Mouse (Mus musculus): ENCODE measurements around the gene Abhd6. TPM values are rescaled to one million over a fixed set of nuclear protein-coding genes. Genes with fewer than 3 reads are reported as not detected.

Gene Abhd6
- polyA plus RNA-seq, 1 experiment from 2014 or later = 15.6 TPM

GRCm38 (mm10) chr14:8016276-8016675, 13.6 kb downstream of the Abhd6 start:
- no peaks in the 10 kb centered on the region for H3K36me3 ChIP-seq (ENCODE audit: control insufficient read depth, insufficient read depth, low read length)
- H3K27ac ChIP-seq (ENCODE audit: low read depth, low read length) = no peak overlapping the region
- no peak for ATAC-seq (ENCODE audit: low FRiP score)
- H3K4me3 ChIP-seq (ENCODE audit: low read depth, low read length) = no peak overlapping the region
- no peak overlapping the region for H3K9ac ChIP-seq (ENCODE audit: low read length)
- no peaks in the 10 kb centered on the region for H3K27me3 ChIP-seq (ENCODE audit: control insufficient read depth, insufficient read depth, low read length)
- no peaks in the 10 kb centered on the region for H3K9me3 ChIP-seq (ENCODE audit: control insufficient read depth, low read length)
- no peaks in the 10 kb centered on the region for H3K4me1 ChIP-seq (ENCODE audit: control insufficient read depth, insufficient read depth, low read length)
- WGBS = 91% methylated on average over 6 of the region's 6 CpGs
- no peak overlapping the region for H3K4me2 ChIP-seq
- DNase-seq (ENCODE audit: low spot score, missing footprints) = no peak

- DNase-seq (ENCODE audit: low spot score, missing footprints) (no peak), ATAC-seq (ENCODE audit: low FRiP score) (no peak)
- Histone ChIP-seq H3K4me2 (no peak overlapping the region), H3K9me3 (ENCODE audit: control insufficient read depth, low read length) (no peaks in the 10 kb centered on the region), H3K36me3 (ENCODE audit: control insufficient read depth, insufficient read depth, low read length) (no peaks in the 10 kb centered on the region), H3K27ac (ENCODE audit: low read depth, low read length) (no peak overlapping the region), H3K27me3 (ENCODE audit: control insufficient read depth, insufficient read depth, low read length) (no peaks in the 10 kb centered on the region), H3K4me3 (ENCODE audit: low read depth, low read length) (no peak overlapping the region), H3K4me1 (ENCODE audit: control insufficient read depth, insufficient read depth, low read length) (no peaks in the 10 kb centered on the region), H3K9ac (ENCODE audit: low read length) (no peak overlapping the region)
- 84% methylated on average over 1 of the region's 1 CpGs for WGBS
Measured at GRCm38 (mm10) chr14:8016951-8017350, 14.2 kb downstream of the Abhd6 start.

GRCm38 (mm10) chr14:8020011-8020410, 17.3 kb downstream of the Abhd6 start:
- H3K27me3 ChIP-seq (ENCODE audit: control insufficient read depth, insufficient read depth, low read length) = no peaks in the 10 kb centered on the region
- no peak for ATAC-seq (ENCODE audit: low FRiP score)
- no peak overlapping the region for H3K27ac ChIP-seq (ENCODE audit: low read depth, low read length)
- H3K36me3 ChIP-seq (ENCODE audit: control insufficient read depth, insufficient read depth, low read length) = no peaks in the 10 kb centered on the region
- 94% methylated on average over 1 of the region's 1 CpGs for WGBS
- H3K9me3 ChIP-seq (ENCODE audit: control insufficient read depth, low read length) = no peaks in the 10 kb centered on the region
- no peak overlapping the region for H3K9ac ChIP-seq (ENCODE audit: low read length)
- no peak overlapping the region for H3K4me2 ChIP-seq
- no peaks in the 10 kb centered on the region for H3K4me1 ChIP-seq (ENCODE audit: control insufficient read depth, insufficient read depth, low read length)
- DNase-seq (ENCODE audit: low spot score, missing footprints) = peak; percentile 53
- no peak overlapping the region for H3K4me3 ChIP-seq (ENCODE audit: low read depth, low read length)

- Histone ChIP-seq H3K27ac (ENCODE audit: low read depth, low read length) (no peak overlapping the region), H3K4me1 (ENCODE audit: control insufficient read depth, insufficient read depth, low read length) (no peaks in the 10 kb centered on the region), H3K36me3 (ENCODE audit: control insufficient read depth, insufficient read depth, low read length) (no peaks in the 10 kb centered on the region), H3K4me3 (ENCODE audit: low read depth, low read length) (no peak overlapping the region), H3K9ac (ENCODE audit: low read length) (no peak overlapping the region), H3K9me3 (ENCODE audit: control insufficient read depth, low read length) (no peaks in the 10 kb centered on the region), H3K27me3 (ENCODE audit: control insufficient read depth, insufficient read depth, low read length) (no peaks in the 10 kb centered on the region), H3K4me2 (no peak overlapping the region)
- DNase-seq (ENCODE audit: low spot score, missing footprints) (peak; percentile 73), ATAC-seq (ENCODE audit: low FRiP score) (no peak)
- 88% methylated on average over 7 of the region's 7 CpGs for WGBS
Measured at GRCm38 (mm10) chr14:8020546-8020945, 17.8 kb downstream of the Abhd6 start.

- H3K27ac ChIP-seq (ENCODE audit: low read depth, low read length) = no peak overlapping the region
- H3K9ac ChIP-seq (ENCODE audit: low read length) = no peak overlapping the region
- H3K4me2 ChIP-seq = no peak overlapping the region
- H3K4me1 ChIP-seq (ENCODE audit: control insufficient read depth, insufficient read depth, low read length) = no peaks in the 10 kb centered on the region
- ATAC-seq (ENCODE audit: low FRiP score) = no peak
- DNase-seq (ENCODE audit: low spot score, missing footprints) = no peak
- H3K27me3 ChIP-seq (ENCODE audit: control insufficient read depth, insufficient read depth, low read length) = no peaks in the 10 kb centered on the region
- H3K36me3 ChIP-seq (ENCODE audit: control insufficient read depth, insufficient read depth, low read length) = no peaks in the 10 kb centered on the region
- no peak overlapping the region for H3K4me3 ChIP-seq (ENCODE audit: low read depth, low read length)
- H3K9me3 ChIP-seq (ENCODE audit: control insufficient read depth, low read length) = no peaks in the 10 kb centered on the region
- WGBS = 54% methylated on average over 6 of the region's 6 CpGs
Measured at GRCm38 (mm10) chr14:8024469-8024868, 21.8 kb downstream of the Abhd6 start.

- Histone ChIP-seq H3K4me2 (no peak overlapping the region), H3K4me3 (ENCODE audit: low read depth, low read length) (no peak overlapping the region), H3K9me3 (ENCODE audit: control insufficient read depth, low read length) (no peaks in the 10 kb centered on the region), H3K4me1 (ENCODE audit: control insufficient read depth, insufficient read depth, low read length) (no peaks in the 10 kb centered on the region), H3K36me3 (ENCODE audit: control insufficient read depth, insufficient read depth, low read length) (no peaks in the 10 kb centered on the region), H3K27me3 (ENCODE audit: control insufficient read depth, insufficient read depth, low read length) (no peaks in the 10 kb centered on the region), H3K9ac (ENCODE audit: low read length) (no peak overlapping the region), H3K27ac (ENCODE audit: low read depth, low read length) (no peak overlapping the region)
- no peak for ATAC-seq (ENCODE audit: low FRiP score)
- 92% methylated on average over 10 of the region's 10 CpGs for WGBS
- DNase-seq (ENCODE audit: low spot score, missing footprints) = no peak
Measured at GRCm38 (mm10) chr14:8024936-8025335, 22.2 kb downstream of the Abhd6 start.

GRCm38 (mm10) chr14:8026769-8027531, 24.2 kb downstream of the Abhd6 start:
- Histone ChIP-seq H3K9me3 (ENCODE audit: control insufficient read depth, low read length) (no peaks in the 10 kb centered on the region), H3K9ac (ENCODE audit: low read length) (no peak overlapping the region), H3K4me1 (ENCODE audit: control insufficient read depth, insufficient read depth, low read length) (no peaks in the 10 kb centered on the region), H3K27me3 (ENCODE audit: control insufficient read depth, insufficient read depth, low read length) (no peaks in the 10 kb centered on the region), H3K27ac (ENCODE audit: low read depth, low read length) (no peak overlapping the region), H3K36me3 (ENCODE audit: control insufficient read depth, insufficient read depth, low read length) (no peaks in the 10 kb centered on the region), H3K4me3 (ENCODE audit: low read depth, low read length) (no peak overlapping the region), H3K4me2 (no peak overlapping the region)
- ATAC-seq (ENCODE audit: low FRiP score) (no peak), DNase-seq (ENCODE audit: low spot score, missing footprints) (no peak)
- WGBS = 84% methylated on average over 10 of the region's 10 CpGs

GRCm38 (mm10) chr14:8028086-8028485, 25.4 kb downstream of the Abhd6 start:
- WGBS = 90% methylated on average over 5 of the region's 5 CpGs
- ATAC-seq (ENCODE audit: low FRiP score) (no peak), DNase-seq (ENCODE audit: low spot score, missing footprints) (no peak)
- H3K4me2 ChIP-seq = no peak overlapping the region
- no peaks in the 10 kb centered on the region for H3K27me3 ChIP-seq (ENCODE audit: control insufficient read depth, insufficient read depth, low read length)
- H3K4me3 ChIP-seq (ENCODE audit: low read depth, low read length) = no peak overlapping the region
- no peaks in the 10 kb centered on the region for H3K4me1 ChIP-seq (ENCODE audit: control insufficient read depth, insufficient read depth, low read length)
- no peaks in the 10 kb centered on the region for H3K9me3 ChIP-seq (ENCODE audit: control insufficient read depth, low read length)
- H3K9ac ChIP-seq (ENCODE audit: low read length) = no peak overlapping the region
- no peak overlapping the region for H3K27ac ChIP-seq (ENCODE audit: low read depth, low read length)
- H3K36me3 ChIP-seq (ENCODE audit: control insufficient read depth, insufficient read depth, low read length) = no peaks in the 10 kb centered on the region

GRCm38 (mm10) chr14:8029752-8030151, 27.1 kb downstream of the Abhd6 start:
- no peaks in the 10 kb centered on the region for H3K9me3 ChIP-seq (ENCODE audit: control insufficient read depth, low read length)
- no peak for DNase-seq (ENCODE audit: low spot score, missing footprints)
- ATAC-seq (ENCODE audit: low FRiP score) = no peak
- H3K4me3 ChIP-seq (ENCODE audit: low read depth, low read length) = no peak overlapping the region
- H3K4me1 ChIP-seq (ENCODE audit: control insufficient read depth, insufficient read depth, low read length) = no peaks in the 10 kb centered on the region
- H3K27ac ChIP-seq (ENCODE audit: low read depth, low read length) = no peak overlapping the region
- H3K9ac ChIP-seq (ENCODE audit: low read length) = no peak overlapping the region
- H3K36me3 ChIP-seq (ENCODE audit: control insufficient read depth, insufficient read depth, low read length) = no peaks in the 10 kb centered on the region
- WGBS = 78% methylated on average over 1 of the region's 1 CpGs
- no peaks in the 10 kb centered on the region for H3K27me3 ChIP-seq (ENCODE audit: control insufficient read depth, insufficient read depth, low read length)
- H3K4me2 ChIP-seq = no peak overlapping the region

All from midbrain, embryonic 11.5 days (tissue).